Mouse (Mus musculus) heart, adult 2 months (tissue): ENCODE results near the gene Yod1. TPM values are rescaled to one million over a fixed set of nuclear protein-coding genes. Genes with fewer than 3 reads are reported as not detected.

Experiments used
- DNase-seq, 2 experiments: peaks; one replicate each; pipeline ENCODE4 v3.0.0; 2021
- H3K27ac ChIP-seq: fragments of 200-600 bp; 2 replicates; pipeline ENCODE4 v1.8.1; 2022
- H3K27me3 ChIP-seq: fragments of 200-500 bp; 2 replicates; pipeline ENCODE4 v1.6.1; 2012; ENCODE audit warnings: mild to moderate bottlenecking, low read length, inconsistent platforms, mixed read lengths; ENCODE audit not compliant: control insufficient read depth, insufficient read depth
- H3K36me3 ChIP-seq: fragments of 200-500 bp; 2 replicates; pipeline ENCODE4 v1.6.1; 2012; ENCODE audit warnings: low read length, inconsistent platforms; ENCODE audit not compliant: control insufficient read depth, insufficient read depth
- H3K4me1 ChIP-seq: fragments of 200-500 bp; 2 replicates; pipeline ENCODE4 v1.6.1; 2011; ENCODE audit warnings: low read length; ENCODE audit not compliant: control insufficient read depth, insufficient read depth
- H3K4me3 ChIP-seq: fragments of 200-600 bp; 2 replicates; pipeline ENCODE4 v1.8.1; 2022
- H3K79me2 ChIP-seq: fragments of 200-500 bp; replicated peaks from 2 replicates; pipeline ENCODE4 v1.6.1; 2012; ENCODE audit warnings: mild to moderate bottlenecking, inconsistent platforms, low read length, moderate library complexity, mixed read lengths; ENCODE audit not compliant: control insufficient read depth, insufficient read depth
- H3K9ac ChIP-seq: fragments of 200-500 bp; 2 replicates; pipeline ENCODE4 v1.6.1; 2012; ENCODE audit warnings: low read depth, mild to moderate bottlenecking, control low read depth, inconsistent platforms, low read length, mixed read lengths
- CTCF ChIP-seq: fragments of 200-600 bp; IDR thresholded peaks from 2 replicates; pipeline ENCODE4 v1.8.1; 2022; ENCODE audit warnings: antibody characterized with exemption, mild to moderate bottlenecking, moderate library complexity
- EP300 ChIP-seq: fragments of 200-500 bp; IDR thresholded peaks from 2 replicates; pipeline ENCODE4 v1.6.1; 2011; ENCODE audit warnings: low read depth, low read length, control low read depth; ENCODE audit not compliant: insufficient read depth
- POLR2A ChIP-seq: fragments of 200-500 bp; IDR thresholded peaks from 2 replicates; pipeline ENCODE4 v1.6.1; 2011; ENCODE audit warnings: mild to moderate bottlenecking, low read depth, low read length, control low read depth; ENCODE audit not compliant: insufficient read depth
- WGBS: fragments of 180-500 bp; shearing (Covaris S2); methylation state at CpG from one replicate; pipeline ENCODE4 v1.1.7; 2018; 5-methylcytosine and 5-hydroxymethylcytosine counted together
- intact Hi-C: fragments of 180-260 bp; cut with DNase I; formaldehyde crosslinking; loops from one replicate; pipeline ENCODE4 v1.15.1; 2025
- long read RNA-seq: library from polyadenylated mRNA; stranded (forward); transcript quantifications from one replicate; pipeline ENCODE4 v2.0.0, GENCODE M21; 2021
- polyA plus RNA-seq: library from polyadenylated mRNA; depleted of rRNA; stranded (reverse); fragments of >200 nt; gene quantifications from 2 replicates; pipeline ENCODE4 v1.2.3, GENCODE M21; 2012; rRNA removed
- total RNA-seq, 2 experiments: library from RNA; stranded (reverse); gene quantifications; 2 replicates each; pipeline ENCODE4 v1.2.3; 2021

The Yod1 gene
- total RNA-seq (1 to 10 TPM; 3.7 to 4.9 TPM), polyA plus RNA-seq (1.2 and 2.2 TPM in 2 replicates)
- long read RNA-seq: 0 reads

GRCm38 (mm10) chr1:130717291-130717871, at the start of gene Yod1:
TSS of gene Yod1 (plus strand) at chr1:130717327.
- Histone ChIP-seq H3K4me3 (peak within 1 kb of the TSS; percentile 89), H3K79me2 (no peaks in the 10 kb centered on the region; the same call in 1 of the 2 replicates), H3K36me3 (peaks cover 17% of the 10 kb centered on the region), H3K27me3 (no peaks in the 10 kb centered on the region), H3K4me1 (peaks cover 4% of the 10 kb centered on the region), H3K9ac (peak within 1 kb of the TSS; percentile 95), H3K27ac (peak within 1 kb of the TSS; percentile 96)
- DNase-seq: peak; percentile 92 to 94
- TF ChIP-seq POLR2A: peak; percentile 66
- TF ChIP-seq CTCF: no peak
- intact Hi-C loops: loop anchor here (10.0 kb wide), 1 partner anchor 377 kb away; the partner anchor contains the start of gene Mapkapk2
- WGBS: under 1% methylated on average over 54 of the region's 54 CpGs

GRCm38 (mm10) chr1:130678551-130678950, 38.6 kb upstream of the Yod1 start:
- Histone ChIP-seq H3K36me3 (no peaks in the 10 kb centered on the region), H3K27ac (no peak overlapping the region), H3K79me2 (no peaks in the 10 kb centered on the region), H3K27me3 (no peaks in the 10 kb centered on the region), H3K4me1 (no peaks in the 10 kb centered on the region), H3K9ac (no peak overlapping the region), H3K4me3 (no peak overlapping the region)
- no peak for DNase-seq
- intact Hi-C loops: no loop called here
- TF ChIP-seq CTCF (no peak), POLR2A (no peak), EP300 (no peak)
- 80% methylated on average over 2 of the region's 2 CpGs for WGBS

DNA sequence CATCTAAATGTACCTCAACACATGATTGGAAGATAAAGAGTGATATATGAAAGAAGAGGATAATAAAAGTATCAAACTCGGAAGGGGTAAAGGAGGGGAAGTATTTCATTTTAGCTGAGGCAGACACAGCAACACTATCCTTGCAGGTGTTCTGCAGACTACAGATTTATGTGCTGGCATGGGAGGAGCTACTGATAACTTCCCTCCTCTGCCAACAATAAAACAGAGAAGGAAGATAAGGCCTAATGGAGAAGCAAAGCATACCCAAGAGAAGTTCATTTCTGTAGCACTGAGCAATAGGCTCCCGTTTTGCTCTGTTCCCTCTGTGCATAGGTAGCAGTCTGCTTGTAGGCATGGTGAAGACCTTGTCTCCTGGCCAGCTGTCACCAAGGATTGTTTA, 36.1 kb upstream of the Yod1 start:
- Histone ChIP-seq H3K36me3 (no peaks in the 10 kb centered on the region), H3K27me3 (no peaks in the 10 kb centered on the region), H3K4me3 (no peak overlapping the region), H3K27ac (no peak overlapping the region), H3K4me1 (no peaks in the 10 kb centered on the region), H3K79me2 (no peaks in the 10 kb centered on the region), H3K9ac (no peak overlapping the region)
- DNase-seq: no peak
- intact Hi-C loops: no loop called here
- 62% methylated on average over 2 of the region's 2 CpGs for WGBS
- TF ChIP-seq POLR2A (no peak), CTCF (no peak), EP300 (no peak)

DNA sequence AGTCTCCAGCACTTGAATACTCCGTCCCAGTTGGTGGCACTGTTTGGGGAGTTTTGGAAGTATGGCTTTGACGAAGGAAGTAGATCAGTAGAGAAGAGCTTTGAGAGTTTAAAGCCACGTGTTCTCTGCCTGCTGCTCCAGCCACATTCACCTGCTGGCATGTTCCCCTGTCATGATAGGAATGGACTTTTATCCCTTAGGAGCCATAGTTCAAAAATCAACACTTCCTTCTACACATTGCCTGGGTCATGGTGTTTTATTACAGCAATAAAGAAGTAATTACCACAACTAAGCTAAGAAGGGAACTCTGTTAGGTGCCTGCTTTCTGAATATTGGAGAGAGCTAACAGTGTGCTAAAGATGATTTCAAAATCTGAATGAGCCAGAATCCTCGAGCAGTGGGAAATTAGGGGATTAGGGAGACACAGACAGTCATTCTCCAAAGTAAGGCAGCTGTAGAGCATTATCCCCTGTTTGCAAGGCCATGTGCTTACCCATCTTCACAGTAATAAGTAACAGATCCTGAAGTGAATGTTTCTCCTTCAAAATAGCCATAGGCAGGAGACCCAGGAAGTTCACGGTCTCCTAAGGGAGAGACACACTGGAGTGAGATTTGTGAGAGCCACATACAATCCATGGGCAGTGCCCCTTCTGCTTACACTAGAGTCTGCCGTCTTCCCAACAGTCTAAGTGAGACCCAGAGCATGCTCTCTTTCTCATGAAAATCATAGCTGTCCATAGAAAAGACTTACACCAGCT, 35.3 kb upstream of the Yod1 start:
- DNase-seq: no peak
- no peaks in the 10 kb centered on the region for H3K79me2 ChIP-seq
- WGBS: 80% methylated on average over 6 of the region's 6 CpGs
- no peak overlapping the region for H3K27ac ChIP-seq
- H3K4me1 ChIP-seq: no peaks in the 10 kb centered on the region
- TF ChIP-seq EP300 (no peak), CTCF (no peak), POLR2A (no peak)
- no peak overlapping the region for H3K4me3 ChIP-seq
- intact Hi-C loops: no loop called here
- H3K9ac ChIP-seq: no peak overlapping the region
- H3K36me3 ChIP-seq: no peaks in the 10 kb centered on the region
- H3K27me3 ChIP-seq: no peaks in the 10 kb centered on the region

DNA sequence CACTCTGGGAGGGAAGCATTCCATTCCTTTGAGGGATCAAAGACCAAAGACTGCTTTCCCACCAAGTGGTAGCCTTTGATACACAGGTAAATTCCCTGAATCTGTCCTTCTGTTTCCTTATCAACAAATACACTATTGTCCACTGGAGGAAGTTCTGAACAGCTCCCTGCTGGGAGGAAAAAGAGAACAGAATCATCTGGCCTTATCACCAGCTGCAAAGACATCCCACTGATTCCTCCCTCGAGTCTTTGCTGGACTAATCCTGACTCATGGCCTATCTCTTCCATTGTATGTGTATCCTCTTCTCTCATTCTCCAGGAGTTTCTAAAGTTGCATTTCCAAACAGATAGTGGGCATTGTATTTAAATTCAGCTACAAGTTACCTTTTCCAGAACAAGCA, 33.2 kb upstream of the Yod1 start:
- Histone ChIP-seq H3K27ac (no peak overlapping the region), H3K4me1 (no peaks in the 10 kb centered on the region), H3K79me2 (no peaks in the 10 kb centered on the region), H3K36me3 (no peaks in the 10 kb centered on the region), H3K4me3 (no peak overlapping the region), H3K9ac (no peak overlapping the region), H3K27me3 (no peaks in the 10 kb centered on the region)
- intact Hi-C loops: no loop called here
- 30% methylated on average over 1 of the region's 1 CpGs for WGBS
- TF ChIP-seq CTCF (no peak), EP300 (no peak), POLR2A (no peak)
- no peak for DNase-seq

DNA sequence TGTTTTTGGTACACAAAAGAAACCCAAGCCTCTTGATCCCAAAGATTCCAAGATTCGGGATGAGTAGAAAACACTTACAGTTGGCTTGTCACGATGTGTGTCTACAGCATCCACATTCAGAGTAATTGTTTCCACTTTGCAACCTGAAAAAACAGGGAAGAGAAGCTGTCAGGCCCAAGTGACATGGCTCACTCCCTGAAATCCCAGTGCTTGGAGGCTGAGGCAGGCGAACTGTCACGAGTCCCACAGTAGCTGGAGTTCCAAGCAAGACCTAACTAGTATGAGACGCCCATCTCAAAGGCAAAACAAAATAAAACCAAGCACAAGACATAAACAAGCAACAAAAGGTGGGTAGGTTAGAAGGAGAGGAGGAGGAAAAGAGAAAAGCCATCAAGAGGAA, 18.5 kb upstream of the Yod1 start:
- Histone ChIP-seq H3K27me3 (no peaks in the 10 kb centered on the region), H3K9ac (no peak overlapping the region), H3K27ac (no peak overlapping the region), H3K4me1 (peaks cover 1% of the 10 kb centered on the region; the same call in 1 of the 2 replicates), H3K36me3 (peaks cover 40% of the 10 kb centered on the region), H3K4me3 (no peak overlapping the region), H3K79me2 (no peaks in the 10 kb centered on the region)
- DNase-seq: no peak
- intact Hi-C loops: no loop called here
- TF ChIP-seq CTCF: no peak
- TF ChIP-seq EP300: no peak
- no peak for TF ChIP-seq POLR2A
- WGBS: 87% methylated on average over 5 of the region's 5 CpGs
